14 mouse cellular contexts compared by ENCODE assay signal in genomic region chr14:66557631-66558030, GRCm38 (mm10).
DNase-seq lines count a peak whose midpoint lies in the region; ATAC-seq and TF ChIP-seq lines count a peak whose summit lies in the region.
"Had no signal": no experiment of that assay in that cellular context is flagged by ENCODE, and none has a peak within 500 bp of the region (broad histone marks: within the 10 kb centered on the region; RNA-seq: fewer than 3 reads in every experiment).

No protein-coding gene starts in this region.

- no peak overlapping the region for H3K4me3 ChIP-seq in lung, postnatal 0 days (ENCODE audit: low read depth, low read length)
- no peak overlapping the region for H3K4me3 ChIP-seq in heart, postnatal 0 days (ENCODE audit: low read depth, low read length)
- H3K4me3 ChIP-seq in intestine, embryonic 16.5 days (ENCODE audit: low read length): no peak overlapping the region
- H3K4me3 ChIP-seq: forebrain, embryonic 15.5 days; liver, embryonic 12.5 days; midbrain, embryonic 13.5 days; neural tube, embryonic 15.5 days had no signal

- H3K9me3 ChIP-seq in lung, postnatal 0 days (ENCODE audit: low read length): no peaks in the 10 kb centered on the region
- H3K9me3 ChIP-seq in heart, postnatal 0 days (replicated peaks; ENCODE audit: control insufficient read depth, low read length): no peaks in the 10 kb centered on the region
- no peaks in the 10 kb centered on the region for H3K9me3 ChIP-seq in intestine, embryonic 16.5 days (ENCODE audit: control insufficient read depth, low read length)
- H3K9me3 ChIP-seq: forebrain, embryonic 15.5 days; liver, embryonic 12.5 days; midbrain, embryonic 13.5 days; neural tube, embryonic 15.5 days had no signal

- no peak overlapping the region for H3K4me2 ChIP-seq in lung, postnatal 0 days (replicated peaks; ENCODE audit: low read depth, low read length)
- H3K4me2 ChIP-seq in heart, postnatal 0 days (ENCODE audit: low read depth, low read length): no peak overlapping the region
- no peak overlapping the region for H3K4me2 ChIP-seq in intestine, embryonic 16.5 days (ENCODE audit: low read depth, low read length)
- H3K4me2 ChIP-seq: forebrain, embryonic 15.5 days; hindbrain, embryonic 14.5 days; liver, embryonic 12.5 days; midbrain, embryonic 13.5 days; neural tube, embryonic 15.5 days had no signal

- no peak overlapping the region for H3K9ac ChIP-seq in lung, postnatal 0 days (replicated peaks; ENCODE audit: low read depth)
- no peak overlapping the region for H3K9ac ChIP-seq in heart, postnatal 0 days (replicated peaks; ENCODE audit: low read depth, low read length)
- no peak overlapping the region for H3K9ac ChIP-seq in intestine, embryonic 16.5 days (ENCODE audit: low read depth, low read length)
- H3K9ac ChIP-seq: forebrain, embryonic 15.5 days; hindbrain, embryonic 14.5 days; liver, embryonic 12.5 days; midbrain, embryonic 13.5 days; neural tube, embryonic 15.5 days had no signal

- no peak for ATAC-seq in lung, postnatal 0 days
- ATAC-seq in heart, postnatal 0 days (ENCODE audit: insufficient read depth, low read depth): peak; percentile 62; the same call in 1 of the 2 replicates
- no peak for ATAC-seq in intestine, embryonic 16.5 days
- ATAC-seq: forebrain, embryonic 15.5 days; liver, embryonic 12.5 days; midbrain, embryonic 13.5 days had no signal

- no peaks in the 10 kb centered on the region for H3K4me1 ChIP-seq in lung, postnatal 0 days (ENCODE audit: insufficient read depth, low read depth, low read length)
- no peaks in the 10 kb centered on the region for H3K4me1 ChIP-seq in heart, postnatal 0 days (ENCODE audit: control insufficient read depth, insufficient read depth)
- H3K4me1 ChIP-seq in intestine, embryonic 16.5 days (ENCODE audit: control insufficient read depth, insufficient read depth, low read length): no peaks in the 10 kb centered on the region
- H3K4me1 ChIP-seq: forebrain, embryonic 15.5 days; liver, embryonic 12.5 days; midbrain, embryonic 13.5 days; neural tube, embryonic 15.5 days had no signal

- TF ChIP-seq EP300 in lung, postnatal 0 days (IDR thresholded peaks at IDR 0.05): no peak
- no peak for TF ChIP-seq EP300 in heart, postnatal 0 days (IDR thresholded peaks at IDR 0.05; ENCODE audit: low read depth)

- H3K27me3 ChIP-seq in lung, postnatal 0 days (replicated peaks; ENCODE audit: insufficient read depth, low read length): no peaks in the 10 kb centered on the region
- no peaks in the 10 kb centered on the region for H3K27me3 ChIP-seq in heart, postnatal 0 days (ENCODE audit: control insufficient read depth, insufficient read depth, low read length)
- no peaks in the 10 kb centered on the region for H3K27me3 ChIP-seq in intestine, embryonic 16.5 days (replicated peaks; ENCODE audit: control insufficient read depth, insufficient read depth, low read length)
- H3K27me3 ChIP-seq: forebrain, embryonic 15.5 days; liver, embryonic 12.5 days; midbrain, embryonic 13.5 days; neural tube, embryonic 15.5 days had no signal

- no peaks in the 10 kb centered on the region for H3K36me3 ChIP-seq in lung, postnatal 0 days (ENCODE audit: insufficient read depth, low read length)
- no peaks in the 10 kb centered on the region for H3K36me3 ChIP-seq in heart, postnatal 0 days (replicated peaks; ENCODE audit: control insufficient read depth, insufficient read depth, low read length)
- H3K36me3 ChIP-seq in intestine, embryonic 16.5 days (ENCODE audit: control insufficient read depth, insufficient read depth, low read length): no peaks in the 10 kb centered on the region
- H3K36me3 ChIP-seq: forebrain, embryonic 15.5 days; liver, embryonic 12.5 days; midbrain, embryonic 13.5 days; neural tube, embryonic 15.5 days had no signal

- TF ChIP-seq CTCF in lung, postnatal 0 days (IDR thresholded peaks at IDR 0.05): no peak
- no peak for TF ChIP-seq CTCF in heart, postnatal 0 days (IDR thresholded peaks at IDR 0.05; ENCODE audit: low read depth)

- no peak overlapping the region for H3K27ac ChIP-seq in lung, postnatal 0 days (ENCODE audit: low read length)
- no peak overlapping the region for H3K27ac ChIP-seq in heart, postnatal 0 days (ENCODE audit: low read depth)
- no peak overlapping the region for H3K27ac ChIP-seq in intestine, embryonic 16.5 days (ENCODE audit: low read length)
- H3K27ac ChIP-seq: forebrain, embryonic 15.5 days; hindbrain, embryonic 14.5 days; liver, embryonic 12.5 days; midbrain, embryonic 13.5 days; neural tube, embryonic 15.5 days had no signal

- peak; percentile 12 for DNase-seq in adrenal gland, postnatal 14 days
- DNase-seq in adrenal gland, adult 8-10 months: no peak
- peak; percentile 6 to 7 for DNase-seq in lung, adult 18-20 months
- DNase-seq in lung, postnatal 0 days (ENCODE audit: low spot score): no peak
- peak; percentile 7 for DNase-seq in heart, postnatal 0 days (ENCODE audit: low spot score)
- peak; percentile 7 for DNase-seq in lung, postnatal 36 days
- DNase-seq in embryo, embryonic 9.5 days (ENCODE audit: extremely low spot score): no peak
- DNase-seq: layer of hippocampus, adult 9-11 months had no signal

- WGBS in lung, postnatal 0 days: 61% methylated on average over 8 of the region's 8 CpGs
- 65% methylated on average over 8 of the region's 8 CpGs for whole genome bisulfite sequencing in heart, postnatal 0 days
- WGBS in intestine, embryonic 16.5 days: 63% methylated on average over 8 of the region's 8 CpGs

Comparison
In these comparisons a context has a peak if more than half of its experiments do, and no peak if none do; other contexts are left out.
1. DNase-seq: peak in adrenal gland, postnatal 14 days (single experiment), lung, adult 18-20 months (2 of 2), heart, postnatal 0 days (single experiment) and lung, postnatal 36 days (single experiment); none in adrenal gland, adult 8-10 months (single experiment), lung, postnatal 0 days (single experiment) and embryo, embryonic 9.5 days (single experiment).